In the genomic region with DNA sequence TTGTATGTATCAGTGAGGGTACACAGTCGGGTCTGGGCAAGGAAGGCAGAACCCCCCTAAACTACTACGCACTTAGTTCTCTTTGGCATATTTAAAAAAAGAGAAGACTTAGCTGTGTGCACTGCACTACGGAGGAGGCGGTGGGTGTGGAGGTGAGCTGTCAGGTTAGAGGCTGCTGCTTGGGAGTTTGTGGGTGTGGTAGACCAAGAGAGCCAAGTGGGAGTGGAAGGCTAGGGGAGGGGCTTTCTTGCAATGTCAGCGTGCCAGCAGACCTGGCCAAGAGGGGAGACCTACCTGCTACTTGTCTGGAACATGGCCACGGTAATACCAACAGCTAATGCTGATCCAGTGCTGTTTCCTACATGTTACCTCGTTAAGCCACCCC, we compare ENCODE assay signal across 7 mouse cellular contexts. TPM values are rescaled to one million over a fixed set of nuclear protein-coding genes. Genes with fewer than 3 reads are reported as not detected.
DNase-seq lines count a peak whose midpoint lies in the region; ATAC-seq and TF ChIP-seq lines count a peak whose summit lies in the region.

No protein-coding gene starts in this region.

- ATAC-seq in embryonic facial prominence, embryonic 13.5 days (ENCODE audit: insufficient number of reproducible peaks, insufficient read depth, low FRiP score, low TSS enrichment, low read depth) = 0 out of 2 replicates have a peak, but pooled peaks have one; percentile 27

- TF ChIP-seq POLR2A in kidney, adult 2 months (IDR thresholded peaks at IDR 0.05; ENCODE audit: low read depth, low read length) = no peak

- no peak overlapping the region for H3K27ac ChIP-seq in embryonic facial prominence, embryonic 13.5 days
- no peak overlapping the region for H3K27ac ChIP-seq in kidney, adult 2 months (ENCODE audit: insufficient read depth, low read depth, low read length)

- H3K27me3 ChIP-seq in embryonic facial prominence, embryonic 13.5 days = peaks cover 47% of the 10 kb centered on the region
- peaks cover 1% of the 10 kb centered on the region; the same call in 1 of the 2 replicates for H3K27me3 ChIP-seq in kidney, adult 2 months (replicated peaks; ENCODE audit: control insufficient read depth, insufficient read depth, low read length)

- DNase-seq in R1 (ENCODE audit: low read depth, low spot score) = peak; percentile 58
- peak; percentile 61 for DNase-seq in kidney, adult 2 months
- DNase-seq in lung, postnatal 36 days = peak; percentile 32
- DNase-seq in thymus, postnatal 14 days = peak; percentile 77
- no peak for DNase-seq in frontal cortex, postnatal 14 days (ENCODE audit: low spot score in 2 of 2)
- no peak for DNase-seq in layer of hippocampus, adult 11-12 months (ENCODE audit: low spot score)

- H3K4me1 ChIP-seq in embryonic facial prominence, embryonic 13.5 days = peaks cover 17% of the 10 kb centered on the region
- no peaks in the 10 kb centered on the region for H3K4me1 ChIP-seq in kidney, adult 2 months (ENCODE audit: control insufficient read depth, insufficient read depth, low read length)

- peak overlapping the region; percentile 97 for H3K4me2 ChIP-seq in embryonic facial prominence, embryonic 13.5 days

- TF ChIP-seq CTCF in kidney, adult 2 months (conservative IDR thresholded peaks at IDR 0.05; ENCODE audit: insufficient read depth, insufficient read length, low read depth, low read length) = no peak

- peak overlapping the region; percentile 71; the same call in 1 of the 2 replicates for H3K9ac ChIP-seq in embryonic facial prominence, embryonic 13.5 days

- no peaks in the 10 kb centered on the region for H3K36me3 ChIP-seq in embryonic facial prominence, embryonic 13.5 days
- no peaks in the 10 kb centered on the region for H3K36me3 ChIP-seq in kidney, adult 2 months (ENCODE audit: control insufficient read depth, insufficient read depth, low read length)

- 35% methylated on average over 7 of the region's 7 CpGs for WGBS in embryonic facial prominence, embryonic 13.5 days
- WGBS in kidney, adult 2 months = 30% methylated on average over 7 of the region's 7 CpGs

- H3K9me3 ChIP-seq in embryonic facial prominence, embryonic 13.5 days = no peaks in the 10 kb centered on the region

- H3K4me3 ChIP-seq in embryonic facial prominence, embryonic 13.5 days = peak overlapping the region; percentile 60
- peak overlapping the region; percentile 62; the same call in 1 of the 2 replicates for H3K4me3 ChIP-seq in kidney, adult 2 months (ENCODE audit: insufficient read depth, low read depth, low read length)

RNA-seq across cellular contexts. Expression of a gene that starts 0.4 kb away (rescaled TPM):
- 1.1 and 1.2 TPM in 2 replicates for polyA plus RNA-seq in embryonic facial prominence, embryonic 13.5 days (2015; fragmentation: Nextera tagmentation; extraction: Ambion mirVana)
- polyA plus RNA-seq in kidney, adult 2 months (2012; rRNA removed) = 2.3 and 3.2 TPM in 2 replicates

Comparison
In these comparisons a context has a peak if more than half of its experiments do, and no peak if none do; other contexts are left out.
1. DNase-seq: peak in R1 (single experiment), kidney, adult 2 months (single experiment), lung, postnatal 36 days (single experiment) and thymus, postnatal 14 days (single experiment); none in frontal cortex, postnatal 14 days (0 of 2) and layer of hippocampus, adult 11-12 months (single experiment).